Mouse (Mus musculus) intestine, embryonic 16.5 days (tissue): ENCODE measurements at regions not wholly inside any gene's neighbourhood (a gene's known extent, or its start where the extent isn't known, plus 50 kb on each side); places are given as distances from the start of the nearest gene placed in this dataset.

Source experiments
- ATAC-seq: fragments of 200-750 bp; cut with Nextera tagmentation; 2 replicates; pipeline ENCODE4 v1.8.0; 2017; ENCODE audit warnings: moderate TSS enrichment, moderate library complexity
- H3K27ac ChIP-seq: fragments of 300-500 bp; sonication (generic); 2 replicates; pipeline ENCODE4 v1.5.1; 2014; ENCODE audit warnings: mild to moderate bottlenecking, low read length
- H3K27me3 ChIP-seq: fragments of 300-500 bp; sonication (generic); replicated peaks from 2 replicates; pipeline ENCODE4 v1.6.1; 2014; ENCODE audit warnings: low read length, control low read depth, mixed read lengths; ENCODE audit not compliant: control insufficient read depth, insufficient read depth
- H3K36me3 ChIP-seq: fragments of 300-500 bp; sonication (generic); 2 replicates; pipeline ENCODE4 v1.6.1; 2014; ENCODE audit warnings: low read length, control low read depth; ENCODE audit not compliant: control insufficient read depth, insufficient read depth
- H3K4me1 ChIP-seq: fragments of 300-500 bp; sonication (generic); 2 replicates; pipeline ENCODE4 v1.6.1; 2014; ENCODE audit warnings: low read length, control low read depth, mixed read lengths; ENCODE audit not compliant: control insufficient read depth, insufficient read depth
- H3K4me2 ChIP-seq: fragments of 300-500 bp; sonication (generic); 2 replicates; pipeline ENCODE4 v1.6.1; 2014; ENCODE audit warnings: low read depth, low read length, control low read depth
- H3K4me3 ChIP-seq: fragments of 300-500 bp; sonication (generic); 2 replicates; pipeline ENCODE4 v1.5.1; 2014; ENCODE audit warnings: mild to moderate bottlenecking, low read length
- H3K9ac ChIP-seq: fragments of 300-500 bp; sonication (generic); 2 replicates; pipeline ENCODE4 v1.6.1; 2014; ENCODE audit warnings: low read depth, low read length
- H3K9me3 ChIP-seq: fragments of 300-500 bp; sonication (generic); 2 replicates; pipeline ENCODE4 v1.6.1; 2016; ENCODE audit warnings: low read length, control low read depth; ENCODE audit not compliant: control insufficient read depth
- WGBS: fragments of 180-500 bp; shearing (Covaris S2); extraction: QIAGEN DNeasy Blood & Tissue Kit; methylation state at CpG from one replicate; pipeline ENCODE4 v1.1.7; 2014; 5-methylcytosine and 5-hydroxymethylcytosine counted together

GRCm38 (mm10) chrX:166694219-166694618 lies 108.7 kb upstream of the Egfl6 start:
- H3K4me3 ChIP-seq: no peak overlapping the region
- H3K27ac ChIP-seq: no peak overlapping the region
- WGBS: 72% methylated on average over 3 of the region's 3 CpGs
- ATAC-seq: no peak
- H3K9ac ChIP-seq: no peak overlapping the region
- H3K4me2 ChIP-seq: no peak overlapping the region
- H3K27me3 ChIP-seq: 0 out of 2 replicates have a peak, but pooled peaks cover 4% of the 10 kb centered on the region
- H3K9me3 ChIP-seq: no peaks in the 10 kb centered on the region
- H3K36me3 ChIP-seq: no peaks in the 10 kb centered on the region
- H3K4me1 ChIP-seq: no peaks in the 10 kb centered on the region

GRCm38 (mm10) chrX:166688779-166689178 lies 103.3 kb upstream of the Egfl6 start:
- Histone ChIP-seq H3K4me2 (no peak overlapping the region), H3K27ac (no peak overlapping the region), H3K9ac (no peak overlapping the region), H3K4me1 (no peaks in the 10 kb centered on the region), H3K9me3 (no peaks in the 10 kb centered on the region), H3K27me3 (no peaks in the 10 kb centered on the region), H3K36me3 (no peaks in the 10 kb centered on the region), H3K4me3 (no peak overlapping the region)
- no peak for ATAC-seq
- WGBS: 43% methylated on average over 3 of the region's 3 CpGs

- Histone ChIP-seq H3K36me3 (no peaks in the 10 kb centered on the region), H3K4me1 (no peaks in the 10 kb centered on the region), H3K9ac (no peak overlapping the region), H3K27ac (no peak overlapping the region), H3K27me3 (peaks cover 4% of the 10 kb centered on the region; the same call in 1 of the 2 replicates), H3K4me3 (no peak overlapping the region), H3K4me2 (no peak overlapping the region), H3K9me3 (no peaks in the 10 kb centered on the region)
- 85% methylated on average over 3 of the region's 3 CpGs for WGBS
- no peak for ATAC-seq
These were observed 87.9 kb upstream of the Egfl6 start for GRCm38 (mm10) chrX:166673404-166673803.

GRCm38 (mm10) chrX:166672617-166673016 lies 87.1 kb upstream of the Egfl6 start:
- WGBS: 57% methylated on average over 1 of the region's 1 CpGs
- H3K9me3 ChIP-seq: no peaks in the 10 kb centered on the region
- H3K9ac ChIP-seq: no peak overlapping the region
- H3K27me3 ChIP-seq: peaks cover 4% of the 10 kb centered on the region; the same call in 1 of the 2 replicates
- ATAC-seq: no peak
- H3K4me1 ChIP-seq: no peaks in the 10 kb centered on the region
- no peak overlapping the region for H3K27ac ChIP-seq
- H3K4me2 ChIP-seq: no peak overlapping the region
- no peaks in the 10 kb centered on the region for H3K36me3 ChIP-seq
- no peak overlapping the region for H3K4me3 ChIP-seq

GRCm38 (mm10) chrX:166671853-166672252 lies 86.3 kb upstream of the Egfl6 start:
- Histone ChIP-seq H3K9ac (no peak overlapping the region), H3K4me3 (no peak overlapping the region), H3K27me3 (peaks cover 3% of the 10 kb centered on the region; the same call in 1 of the 2 replicates), H3K4me1 (no peaks in the 10 kb centered on the region), H3K36me3 (no peaks in the 10 kb centered on the region), H3K4me2 (no peak overlapping the region), H3K27ac (no peak overlapping the region), H3K9me3 (no peaks in the 10 kb centered on the region)
- 88% methylated on average over 4 of the region's 4 CpGs for WGBS
- no peak for ATAC-seq

GRCm38 (mm10) chrX:166666304-166666703 lies 80.8 kb upstream of the Egfl6 start:
- no peaks in the 10 kb centered on the region for H3K36me3 ChIP-seq
- H3K4me1 ChIP-seq: peaks cover 1% of the 10 kb centered on the region; the same call in 1 of the 2 replicates
- H3K9ac ChIP-seq: no peak overlapping the region
- 72% methylated on average over 2 of the region's 2 CpGs for WGBS
- H3K4me3 ChIP-seq: no peak overlapping the region
- no peaks in the 10 kb centered on the region for H3K9me3 ChIP-seq
- no peak for ATAC-seq
- peaks cover 3% of the 10 kb centered on the region; the same call in 1 of the 2 replicates for H3K27me3 ChIP-seq
- H3K27ac ChIP-seq: no peak overlapping the region
- no peak overlapping the region for H3K4me2 ChIP-seq

GRCm38 (mm10) chrX:166661808-166662207 lies 76.3 kb upstream of the Egfl6 start:
- H3K27ac ChIP-seq: peak overlapping the region; percentile 66
- no peak overlapping the region for H3K4me2 ChIP-seq
- H3K9ac ChIP-seq: no peak overlapping the region
- H3K4me1 ChIP-seq: peaks cover 3% of the 10 kb centered on the region; the same call in 1 of the 2 replicates
- peak; percentile 80 for ATAC-seq
- H3K4me3 ChIP-seq: no peak overlapping the region
- 38% methylated on average over 6 of the region's 6 CpGs for WGBS
- H3K27me3 ChIP-seq: peaks cover 3% of the 10 kb centered on the region; the same call in 1 of the 2 replicates
- H3K9me3 ChIP-seq: no peaks in the 10 kb centered on the region
- H3K36me3 ChIP-seq: no peaks in the 10 kb centered on the region

GRCm38 (mm10) chrX:166661043-166661718 lies 75.7 kb upstream of the Egfl6 start:
- Histone ChIP-seq H3K27ac (peak overlapping the region; percentile 66), H3K36me3 (no peaks in the 10 kb centered on the region), H3K4me3 (peak overlapping the region; percentile 25; the same call in 1 of the 2 replicates), H3K27me3 (no peaks in the 10 kb centered on the region; the same call in 1 of the 2 replicates), H3K4me2 (peak overlapping the region; percentile 19), H3K9ac (no peak overlapping the region), H3K9me3 (no peaks in the 10 kb centered on the region), H3K4me1 (peaks cover 3% of the 10 kb centered on the region; the same call in 1 of the 2 replicates)
- 19% methylated on average over 16 of the region's 16 CpGs for WGBS
- peak; percentile 69 for ATAC-seq

- no peaks in the 10 kb centered on the region for H3K9me3 ChIP-seq
- no peak overlapping the region for H3K27ac ChIP-seq
- ATAC-seq: peak; percentile 14; the same call in 1 of the 2 replicates
- no peaks in the 10 kb centered on the region; the same call in 1 of the 2 replicates for H3K27me3 ChIP-seq
- 22% methylated on average over 6 of the region's 6 CpGs for WGBS
- peaks cover 3% of the 10 kb centered on the region; the same call in 1 of the 2 replicates for H3K4me1 ChIP-seq
- H3K4me2 ChIP-seq: no peak overlapping the region
- H3K9ac ChIP-seq: no peak overlapping the region
- no peak overlapping the region for H3K4me3 ChIP-seq
- H3K36me3 ChIP-seq: no peaks in the 10 kb centered on the region
These were observed 75.2 kb upstream of the Egfl6 start for GRCm38 (mm10) chrX:166660715-166661042.
